Mouse (Mus musculus) C3H10T1/2 (cell line): ENCODE results near the gene Vmn1r13. TPM values are rescaled to one million over a fixed set of nuclear protein-coding genes. Genes with fewer than 3 reads are reported as not detected.

Source experiments
- polyA plus RNA-seq, 2 experiments: library from polyadenylated mRNA; unstranded; fragments of >200 nt; fragmentation: generic; extraction: Trizol; gene quantifications; one replicate each; pipeline ENCODE4 v1.2.1; 2012; ENCODE audit warnings: missing spikeins in 2 of 2

Vmn1r13 gene
- not detected for polyA plus RNA-seq

GRCm38 (mm10) chr6:57202990-57203389 is at the start of gene Vmn1r13:
Vmn1r13 (plus strand) TSS chr6:57203290.

GRCm38 (mm10) chr6:57156619-57157018 is 46.5 kb upstream of the Vmn1r13 start, which contains the start of gene Vmn1r12:
Vmn1r12 (plus strand) TSS chr6:57156919.

GRCm38 (mm10) chr6:57231386-57231785 is 28.3 kb downstream of the Vmn1r13 start, which contains the start of gene Vmn1r14:
Vmn1r14 (plus strand) TSS chr6:57231686.

GRCm38 (mm10) chr6:57257652-57258051 is 54.6 kb downstream of the Vmn1r13 start, which contains the start of gene Vmn1r15:
Vmn1r15 (plus strand) TSS chr6:57257952.

Other genes starting within 250 kb of the Vmn1r13 start
- not detected for gene Vmn1r5, start 233.0 kb upstream of the Vmn1r13 start, polyA plus RNA-seq
- not detected for gene Vmn1r6, start 206.0 kb upstream of the Vmn1r13 start, polyA plus RNA-seq
- not detected for gene Vmn1r7, start 178.0 kb upstream of the Vmn1r13 start, polyA plus RNA-seq
- gene Vmn1r8, start 171.0 kb upstream of the Vmn1r13 start, polyA plus RNA-seq, result not detected
- not detected for gene Vmn1r9, start 136.5 kb upstream of the Vmn1r13 start, polyA plus RNA-seq
- gene Vmn1r10, start 93.8 kb upstream of the Vmn1r13 start, polyA plus RNA-seq, result not detected
- not detected for gene Vmn1r11, start 69.8 kb upstream of the Vmn1r13 start, polyA plus RNA-seq
- not detected for gene Vmn1r12, start 46.4 kb upstream of the Vmn1r13 start, polyA plus RNA-seq
- gene Vmn1r14, start 28.4 kb downstream of the Vmn1r13 start, polyA plus RNA-seq, result not detected
- not detected for gene Vmn1r15, start 54.7 kb downstream of the Vmn1r13 start, polyA plus RNA-seq
- not detected for gene Vmn1r16, start 126.2 kb downstream of the Vmn1r13 start, polyA plus RNA-seq
- not detected for gene Vmn1r17, start 160.4 kb downstream of the Vmn1r13 start, polyA plus RNA-seq
- not detected for gene Vmn1r18, start 192.5 kb downstream of the Vmn1r13 start, polyA plus RNA-seq
- not detected for gene Vmn1r19, start 200.5 kb downstream of the Vmn1r13 start, polyA plus RNA-seq
- gene Vmn1r20, start 225.6 kb downstream of the Vmn1r13 start, polyA plus RNA-seq, result not detected